ENCODE assay signal across 18 mouse cellular contexts in the genomic region with DNA sequence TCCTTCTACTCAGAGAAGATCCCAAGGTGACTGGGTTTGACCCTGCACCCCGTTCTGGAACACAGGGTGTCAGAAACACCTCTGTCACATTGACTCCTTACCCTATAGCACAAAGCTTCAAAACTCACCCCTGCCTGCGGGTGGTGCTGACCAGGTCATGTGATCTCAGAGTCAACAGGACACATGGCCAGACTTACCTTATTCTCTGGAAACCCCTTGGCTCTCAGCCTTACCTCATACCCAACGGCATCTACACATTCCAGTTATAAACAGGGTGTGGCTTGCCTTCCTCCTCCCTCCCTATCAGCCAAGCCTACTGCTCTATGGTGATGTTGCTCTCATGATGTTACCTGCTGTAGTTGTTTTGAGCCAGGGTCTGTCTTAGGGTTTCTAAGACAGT.
DNase-seq lines count a peak whose midpoint lies in the region; ATAC-seq lines count a peak whose summit lies in the region.
"Had no signal": no experiment of that assay in that cellular context is flagged by ENCODE, and none has a peak within 500 bp of the region (broad histone marks: within the 10 kb centered on the region; RNA-seq: fewer than 3 reads in every experiment).

No protein-coding gene starts in this region.

- DNase-seq in lung, postnatal 14 days: no peak
- DNase-seq in embryonic facial prominence, embryonic 10.5 days (ENCODE audit: low spot score): no peak
- no peak for DNase-seq in forebrain, embryonic 14.5 days (ENCODE audit: low spot score)
- DNase-seq in midbrain, embryonic 14.5 days: no peak
- no peak for DNase-seq in T-cell, adult 2 months (ENCODE audit: low spot score)
- DNase-seq in gastrocnemius, postnatal 10 days: no peak
- DNase-seq: adrenal gland, postnatal 25 days; cerebellum, adult 9-11 months; gastrocnemius, postnatal 25 days; kidney, adult 18-20 months; kidney, postnatal 4 days; left cerebral cortex, postnatal 4 days; liver, embryonic 13.5 days; lung, postnatal 4 days had no signal

- WGBS in lung, embryonic 16.5 days: 44% methylated on average over 3 of the region's 3 CpGs
- 75% methylated on average over 3 of the region's 3 CpGs for WGBS in embryonic facial prominence, embryonic 10.5 days
- 78% methylated on average over 3 of the region's 3 CpGs for WGBS in forebrain, embryonic 14.5 days
- 83% methylated on average over 3 of the region's 3 CpGs for WGBS in midbrain, embryonic 14.5 days

- no peak overlapping the region for H3K4me2 ChIP-seq in lung, embryonic 16.5 days (ENCODE audit: low read depth, low read length)
- H3K4me2 ChIP-seq in forebrain, embryonic 14.5 days (ENCODE audit: low read length): no peak overlapping the region
- H3K4me2 ChIP-seq in midbrain, embryonic 14.5 days (ENCODE audit: low read length): no peak overlapping the region
- H3K4me2 ChIP-seq: heart, embryonic 11.5 days; liver, embryonic 13.5 days had no signal

- no peak overlapping the region for H3K27ac ChIP-seq in lung, embryonic 16.5 days (ENCODE audit: low read length)
- H3K27ac ChIP-seq in embryonic facial prominence, embryonic 10.5 days (replicated peaks): peak overlapping the region; percentile 75; the same call in 1 of the 2 replicates
- H3K27ac ChIP-seq in forebrain, embryonic 14.5 days (ENCODE audit: low read depth, low read length): peak overlapping the region; percentile 95
- H3K27ac ChIP-seq in midbrain, embryonic 14.5 days (replicated peaks; ENCODE audit: low read depth, low read length): peak overlapping the region; percentile 85
- H3K27ac ChIP-seq: liver, embryonic 13.5 days had no signal

- no peak overlapping the region for H3K9ac ChIP-seq in lung, embryonic 16.5 days (ENCODE audit: low read length)
- H3K9ac ChIP-seq in forebrain, embryonic 14.5 days (ENCODE audit: low read length): no peak overlapping the region
- no peak overlapping the region for H3K9ac ChIP-seq in midbrain, embryonic 14.5 days (replicated peaks; ENCODE audit: low read length)
- H3K9ac ChIP-seq: liver, embryonic 13.5 days had no signal

- H3K9me3 ChIP-seq in lung, embryonic 16.5 days (ENCODE audit: control insufficient read depth, low read length): no peaks in the 10 kb centered on the region
- H3K9me3 ChIP-seq in embryonic facial prominence, embryonic 10.5 days: no peaks in the 10 kb centered on the region
- H3K9me3 ChIP-seq in forebrain, embryonic 14.5 days (replicated peaks; ENCODE audit: control insufficient read depth, low read length): no peaks in the 10 kb centered on the region
- H3K9me3 ChIP-seq in midbrain, embryonic 14.5 days (ENCODE audit: control insufficient read depth, low read length): no peaks in the 10 kb centered on the region
- H3K9me3 ChIP-seq: liver, embryonic 13.5 days had no signal

- H3K27me3 ChIP-seq in lung, embryonic 16.5 days (ENCODE audit: control insufficient read depth, insufficient read depth, low read depth, low read length): no peaks in the 10 kb centered on the region
- H3K27me3 ChIP-seq in embryonic facial prominence, embryonic 10.5 days (replicated peaks; ENCODE audit: low read depth, poor library complexity, severe bottlenecking): no peaks in the 10 kb centered on the region
- H3K27me3 ChIP-seq in forebrain, embryonic 14.5 days (replicated peaks; ENCODE audit: control insufficient read depth, insufficient read depth, low read length): no peaks in the 10 kb centered on the region
- H3K27me3 ChIP-seq in midbrain, embryonic 14.5 days (ENCODE audit: control insufficient read depth, insufficient read depth, low read length): no peaks in the 10 kb centered on the region
- H3K27me3 ChIP-seq: liver, embryonic 13.5 days had no signal

- H3K4me1 ChIP-seq in lung, embryonic 16.5 days (replicated peaks; ENCODE audit: control insufficient read depth, insufficient read depth, low read length): peaks cover 8% of the 10 kb centered on the region
- peaks cover 42% of the 10 kb centered on the region for H3K4me1 ChIP-seq in embryonic facial prominence, embryonic 10.5 days
- H3K4me1 ChIP-seq in forebrain, embryonic 14.5 days (ENCODE audit: control insufficient read depth, insufficient read depth, low read length): peaks cover 24% of the 10 kb centered on the region
- H3K4me1 ChIP-seq in midbrain, embryonic 14.5 days (ENCODE audit: control insufficient read depth, insufficient read depth, low read length): peaks cover 12% of the 10 kb centered on the region; the same call in 1 of the 2 replicates

- ATAC-seq in lung, embryonic 16.5 days (ENCODE audit: low read depth): 0 out of 2 replicates have a peak, but pooled peaks have one; percentile 16
- no peak for ATAC-seq in forebrain, embryonic 14.5 days
- ATAC-seq in midbrain, embryonic 14.5 days (ENCODE audit: low FRiP score, low TSS enrichment): no peak
- ATAC-seq: activated CD4-positive, CD25-positive, alpha-beta regulatory T cell, adult 4 months; CD4-positive, CD25-positive, alpha-beta regulatory T cell, adult 4 months had no signal

- no peaks in the 10 kb centered on the region for H3K36me3 ChIP-seq in lung, embryonic 16.5 days (ENCODE audit: control insufficient read depth, insufficient read depth, low read length)
- no peaks in the 10 kb centered on the region for H3K36me3 ChIP-seq in embryonic facial prominence, embryonic 10.5 days (replicated peaks)
- 0 out of 2 replicates have a peak, but pooled peaks cover 2% of the 10 kb centered on the region for H3K36me3 ChIP-seq in forebrain, embryonic 14.5 days (ENCODE audit: control insufficient read depth, insufficient read depth, low read length)
- no peaks in the 10 kb centered on the region for H3K36me3 ChIP-seq in midbrain, embryonic 14.5 days (ENCODE audit: control insufficient read depth, insufficient read depth, low read length)
- H3K36me3 ChIP-seq: liver, embryonic 13.5 days had no signal

- no peak overlapping the region for H3K4me3 ChIP-seq in lung, embryonic 16.5 days (ENCODE audit: low read length)
- no peak overlapping the region for H3K4me3 ChIP-seq in embryonic facial prominence, embryonic 10.5 days
- no peak overlapping the region for H3K4me3 ChIP-seq in forebrain, embryonic 14.5 days (ENCODE audit: low read depth, low read length)
- no peak overlapping the region for H3K4me3 ChIP-seq in midbrain, embryonic 14.5 days (replicated peaks; ENCODE audit: low read depth, low read length)
- H3K4me3 ChIP-seq: liver, embryonic 13.5 days had no signal
